Mouse (Mus musculus) CH12F3 (cell line): ENCODE measurements around the gene Itpkc.
"Not testable (repeated sequence)": the region's sequence is repeated elsewhere in the genome, so short reads cannot be mapped to it uniquely, and the experiment has no call there.

Experiments used
- in situ Hi-C: fragments of 300-500 bp; cut with MboI; formaldehyde crosslinking; loops from 2 replicates; pipeline ENCODE4 v1.14.3; 2020; ENCODE audit warnings: low sequenced_read_pairs

The Itpkc gene

GRCm38 (mm10) chr7:27228281-27228821 is at the start of gene Itpkc:
Itpkc (minus strand) TSS chr7:27228661.
- in situ Hi-C loops: no loop called here

GRCm38 (mm10) chr7:27277191-27277590 is 48.7 kb upstream of the Itpkc start:
- in situ Hi-C loops: loop anchor here (25.0 kb wide), 1 partner anchor 515 kb away; the partner anchor contains the start of gene Cyp2b19

- in situ Hi-C loops: loop anchor here (25.0 kb wide), 1 partner anchor 514 kb away; the partner anchor contains the start of gene Cyp2b19
Observed at GRCm38 (mm10) chr7:27276021-27276420, 47.6 kb upstream of the Itpkc start.

GRCm38 (mm10) chr7:27274916-27275315 is 46.5 kb upstream of the Itpkc start:
- in situ Hi-C loops: loop anchor here (25.0 kb wide), 1 partner anchor 513 kb away; the partner anchor contains the start of gene Cyp2b19

GRCm38 (mm10) chr7:27273739-27274351 is 45.4 kb upstream of the Itpkc start:
- in situ Hi-C loops: no loop called here

GRCm38 (mm10) chr7:27271423-27271822 is 43.0 kb upstream of the Itpkc start:
- in situ Hi-C loops: no loop called here

- in situ Hi-C loops: no loop called here
Observed at GRCm38 (mm10) chr7:27266515-27267128, 38.2 kb upstream of the Itpkc start.

GRCm38 (mm10) chr7:27264761-27265160 is 36.3 kb upstream of the Itpkc start:
- in situ Hi-C loops: no loop called here

GRCm38 (mm10) chr7:27261888-27262287 is 33.4 kb upstream of the Itpkc start:
- in situ Hi-C loops: no loop called here

GRCm38 (mm10) chr7:27260856-27261255 is 32.4 kb upstream of the Itpkc start:
- in situ Hi-C loops: no loop called here

GRCm38 (mm10) chr7:27259771-27260170 is 31.3 kb upstream of the Itpkc start:
- in situ Hi-C loops: no loop called here

GRCm38 (mm10) chr7:27259271-27259721 is 30.8 kb upstream of the Itpkc start:
- in situ Hi-C loops: no loop called here

- in situ Hi-C loops: no loop called here
Observed at GRCm38 (mm10) chr7:27258205-27258899, 29.9 kb upstream of the Itpkc start, which contains the start of gene Numbl. Numbl (plus strand) TSS chr7:27258433.

- in situ Hi-C loops: no loop called here
Observed at GRCm38 (mm10) chr7:27257852-27258204, 29.4 kb upstream of the Itpkc start.

GRCm38 (mm10) chr7:27257046-27257851 is 28.8 kb upstream of the Itpkc start:
- in situ Hi-C loops: no loop called here

GRCm38 (mm10) chr7:27255721-27256120 is 27.3 kb upstream of the Itpkc start:
- in situ Hi-C loops: no loop called here

- in situ Hi-C loops: no loop called here
Observed at GRCm38 (mm10) chr7:27251946-27252345, 23.5 kb upstream of the Itpkc start.

GRCm38 (mm10) chr7:27249928-27250327 is 21.5 kb upstream of the Itpkc start:
- in situ Hi-C loops: no loop called here

- in situ Hi-C loops: no loop called here
Observed at GRCm38 (mm10) chr7:27249146-27249545, 20.7 kb upstream of the Itpkc start.

GRCm38 (mm10) chr7:27244088-27244487 is 15.6 kb upstream of the Itpkc start:
- in situ Hi-C loops: not testable (repeated sequence)

- in situ Hi-C loops: no loop called here
Observed at GRCm38 (mm10) chr7:27243211-27243610, 14.8 kb upstream of the Itpkc start.
